Mouse (Mus musculus): Measurements from ENCODE around the gene Grifin. TPM values are rescaled to one million over a fixed set of nuclear protein-coding genes. Genes with fewer than 3 reads are reported as not detected.
A peak's percentile ranks its signal among the peaks of the same experiment; 100 is the strongest.

The Grifin gene
- total RNA-seq, 4 experiments from 2014 or later, result 0.67 to 0.80 TPM; not detected in 2

GRCm38 (mm10) chr5:140549306-140550047 lies 15.4 kb downstream of the Grifin start:
- DNase-seq (ENCODE audit: low spot score in 2 of 2), result peak; percentile 58 to 80

DNA sequence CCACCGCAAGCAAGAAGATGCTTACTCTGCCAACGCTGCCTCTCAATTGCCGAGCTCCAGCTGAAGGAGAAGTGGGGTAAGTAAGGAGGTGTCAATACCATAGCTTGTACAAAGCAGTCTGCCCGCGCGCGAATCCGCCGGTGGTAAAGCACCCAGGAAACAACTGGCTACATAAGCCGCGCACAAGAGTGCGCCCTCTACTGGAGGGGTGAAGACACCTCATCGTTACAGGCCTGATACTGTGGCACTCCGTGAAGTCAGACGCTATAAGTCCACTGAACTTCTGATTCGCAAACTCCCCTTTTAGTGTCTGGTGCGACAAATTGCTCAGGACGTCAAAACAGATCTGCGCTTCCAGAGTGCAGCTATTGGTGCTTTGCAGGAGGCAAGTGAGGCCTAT lies 18.5 kb downstream of the Grifin start:
- DNase-seq (ENCODE audit: low spot score in 2 of 2), result no peak

- DNase-seq (ENCODE audit: low spot score in 2 of 2), result no peak
These were observed 19.2 kb downstream of the Grifin start for GRCm38 (mm10) chr5:140545651-140546050.

DNA sequence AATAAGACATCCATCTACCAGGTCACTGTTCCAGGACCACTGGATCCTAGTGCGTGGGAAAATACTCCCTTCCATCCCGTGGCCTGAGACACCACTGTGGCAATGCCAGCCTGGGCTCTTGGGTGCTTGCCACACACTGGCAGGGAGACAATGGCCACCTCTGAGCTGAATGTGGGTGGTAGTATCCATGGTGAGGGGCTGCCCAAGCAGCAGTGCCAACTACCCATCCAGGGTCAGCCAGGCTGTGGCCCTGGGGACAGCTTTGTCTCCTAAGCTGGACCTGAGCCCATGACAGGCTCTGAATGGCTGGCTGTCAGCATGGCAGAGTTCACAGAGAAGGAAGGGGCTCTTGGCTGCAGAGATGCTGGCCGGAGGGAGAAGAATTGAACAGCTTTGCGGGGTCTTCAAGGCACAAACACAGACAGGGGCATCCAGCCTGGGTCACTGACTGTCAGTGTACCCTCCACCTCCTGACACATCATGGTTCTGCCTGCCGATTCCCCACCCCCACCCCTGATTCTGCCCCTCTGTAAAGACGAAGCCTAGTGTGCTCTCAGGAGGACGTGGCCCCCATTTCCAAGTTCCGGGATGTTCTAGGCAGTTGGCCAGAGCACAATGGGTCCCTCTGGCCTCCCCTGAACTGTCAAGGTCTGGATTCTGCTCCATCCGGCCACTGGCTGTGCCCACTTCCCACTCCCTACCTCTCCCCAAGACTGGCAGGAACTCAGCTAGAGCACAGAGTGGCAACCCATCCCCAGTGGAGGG lies 21.9 kb downstream of the Grifin start:
- peak; percentile 79 to 81 for DNase-seq (ENCODE audit: low spot score in 2 of 2)

DNA sequence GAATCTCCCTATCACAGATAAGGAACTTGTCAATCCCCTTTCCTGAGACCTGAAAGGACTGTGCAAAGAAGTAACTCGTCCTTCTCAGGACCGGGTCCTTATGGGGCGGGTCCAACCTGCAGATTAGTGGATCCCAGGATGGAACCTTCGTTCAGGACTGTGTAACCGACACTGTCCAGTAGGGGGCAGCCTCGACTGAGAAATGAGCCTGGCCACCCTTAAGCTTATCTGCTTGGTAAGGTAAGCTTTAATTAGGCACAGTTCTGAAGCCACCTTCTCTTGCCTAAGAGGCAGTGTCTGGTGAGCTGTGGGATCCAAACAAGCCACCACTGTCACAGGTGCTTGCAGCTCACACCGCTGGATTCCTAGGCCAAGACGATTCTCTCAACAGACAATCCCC lies 24.8 kb downstream of the Grifin start:
- peak; percentile 48 to 81 for DNase-seq (ENCODE audit: low spot score in 2 of 2)

DNA sequence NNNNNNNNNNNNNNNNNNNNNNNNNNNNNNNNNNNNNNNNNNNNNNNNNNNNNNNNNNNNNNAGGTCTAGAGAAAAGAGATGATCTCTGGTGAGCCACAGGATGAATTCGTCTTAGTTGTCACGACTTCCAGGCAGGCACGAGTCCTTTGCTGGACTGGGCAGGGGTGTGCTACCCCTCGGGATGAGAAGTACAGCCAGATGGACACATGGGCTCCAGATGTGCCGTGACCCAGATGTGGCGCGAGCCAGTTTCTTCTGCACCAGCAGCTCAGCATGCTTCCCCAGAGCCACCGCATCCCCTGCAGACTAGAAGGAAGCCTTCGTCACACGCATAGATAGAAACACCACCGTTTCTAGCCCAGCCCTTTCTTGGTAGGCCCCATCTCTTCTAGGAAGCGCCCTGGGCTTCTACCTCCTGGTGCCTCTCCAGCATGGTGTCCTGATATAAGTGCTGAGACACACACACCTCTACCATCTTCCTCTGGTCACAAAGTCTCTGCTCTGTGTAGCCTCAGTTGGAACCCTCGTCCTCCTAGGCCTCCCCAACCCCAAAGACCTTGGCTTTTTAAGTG lies 26.7 kb downstream of the Grifin start:
- DNase-seq (ENCODE audit: low spot score in 2 of 2), result no peak

DNA sequence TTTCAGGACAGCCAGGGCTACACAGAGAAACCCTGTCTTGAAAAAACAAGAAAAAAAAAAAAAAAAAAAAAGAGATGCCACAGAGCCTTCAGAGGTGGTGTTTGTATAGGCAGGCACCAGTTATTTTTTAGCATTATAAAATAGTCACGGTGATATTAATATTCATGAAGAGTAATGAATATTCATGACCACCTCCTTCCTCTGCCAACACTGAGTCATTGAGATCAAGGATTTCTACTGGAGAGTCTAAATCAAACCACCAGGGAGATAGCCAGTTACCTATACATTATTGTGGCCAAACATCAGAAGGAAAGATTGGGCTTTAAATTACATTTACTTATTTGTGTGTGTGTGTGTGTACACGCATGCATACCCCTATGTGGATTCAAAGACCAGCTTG lies 38.1 kb downstream of the Grifin start:
- no peak for DNase-seq (ENCODE audit: low spot score in 2 of 2)

DNA sequence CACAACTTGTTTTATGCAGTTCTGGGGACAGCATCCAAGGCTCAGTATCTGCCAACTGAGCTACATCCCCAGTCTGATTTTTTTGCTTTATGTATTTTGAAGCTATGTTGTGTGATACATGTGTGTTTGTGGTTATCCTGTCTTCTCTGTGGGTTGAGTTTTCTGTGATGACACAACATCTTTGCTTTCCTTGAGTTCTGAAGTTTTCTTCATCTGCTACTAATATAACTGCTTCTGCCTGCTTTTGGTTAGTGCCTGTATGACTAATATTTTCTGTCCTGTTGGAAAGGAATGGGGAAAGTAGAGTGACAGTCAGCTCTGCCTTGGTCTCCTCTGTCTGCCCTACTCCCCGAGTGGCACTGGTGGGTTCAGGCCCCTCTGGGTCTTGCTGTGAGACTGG lies 43.7 kb downstream of the Grifin start:
- DNase-seq (ENCODE audit: low spot score in 2 of 2), result no peak

- no peak for DNase-seq (ENCODE audit: low spot score in 2 of 2)
These were observed 47.0 kb downstream of the Grifin start for GRCm38 (mm10) chr5:140517921-140518230.

- DNase-seq (ENCODE audit: low spot score in 2 of 2), result no peak
These were observed 47.5 kb downstream of the Grifin start for GRCm38 (mm10) chr5:140517159-140517920.

GRCm38 (mm10) chr5:140514799-140515486 lies 49.9 kb downstream of the Grifin start:
- DNase-seq (ENCODE audit: low spot score in 2 of 2), result no peak

DNA sequence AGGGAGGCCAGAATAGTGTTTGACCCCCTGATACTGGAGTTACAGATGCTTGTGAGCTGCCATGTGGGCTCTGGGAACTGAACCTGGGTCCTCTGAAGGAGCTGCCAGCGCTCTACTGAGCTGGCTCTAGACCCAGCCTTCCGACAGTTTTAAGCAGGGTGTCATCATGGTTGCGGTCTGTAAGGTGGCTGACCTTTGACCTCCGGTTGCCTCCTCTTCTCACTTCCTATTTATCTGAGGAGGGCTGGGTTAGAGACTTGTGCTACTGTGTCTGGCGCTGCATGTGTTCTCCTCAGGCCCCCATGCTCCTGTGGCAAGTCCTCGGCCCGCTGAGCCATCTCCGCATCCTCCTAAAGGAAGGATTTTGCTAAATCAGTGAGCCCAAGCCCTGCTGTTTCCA lies 51.0 kb downstream of the Grifin start:
- DNase-seq (ENCODE audit: low spot score in 2 of 2), result no peak

Other genes with a start within 250 kb of the Grifin start
- 10 to 100 TPM; 15.3 to 19.9 (median 17.2) TPM for gene Mad1l1, start 243.5 kb downstream of the Grifin start, total RNA-seq (2022)
- gene Nudt1, start 243.4 kb downstream of the Grifin start, total RNA-seq (2022), result 1 to 10 TPM; 5.0 to 6.3 (median 5.2) TPM
- gene Mrm2, start 233.2 kb downstream of the Grifin start, total RNA-seq (2022), result 1 to 10 TPM; 7.8 to 9.7 (median 9.1) TPM
- gene Snx8, start 175.8 kb downstream of the Grifin start, total RNA-seq (2022), result 10 to 100 TPM in 3 of 4 experiments, 1 to 10 TPM in 1; 9.1 to 15.8 (median 12.7) TPM
- gene Eif3b, start 145.7 kb downstream of the Grifin start, total RNA-seq (2022), result 10 to 100 TPM; 84.4 to 88.2 (median 87.0) TPM
- not detected for gene Gm4869, start 119.4 kb downstream of the Grifin start, total RNA-seq (2022)
- gene Chst12, start 59.5 kb downstream of the Grifin start, total RNA-seq (2022), result 10 to 100 TPM; 14.3 to 24.0 (median 18.8) TPM
- 10 to 100 TPM; 18.1 to 25.0 (median 22.8) TPM for gene Lfng, start 42.2 kb upstream of the Grifin start, total RNA-seq (2022)
- gene Ttyh3, start 84.0 kb upstream of the Grifin start, total RNA-seq (2022), result 100 to 1,000 TPM; 160 to 168 (median 167) TPM
- gene Iqce, start 137.3 kb upstream of the Grifin start, total RNA-seq (2022), result 10 to 100 TPM; 48.7 to 69.6 (median 65.9) TPM
- 10 to 100 TPM; 19.6 to 24.3 (median 22.0) TPM for gene Brat1, start 139.9 kb upstream of the Grifin start, total RNA-seq (2022)
- 10 to 100 TPM; 15.3 to 21.4 (median 18.7) TPM for gene Amz1, start 159.1 kb upstream of the Grifin start, total RNA-seq (2022)

All from layer of hippocampus, adult 8-10 months (tissue).